In genomic region chr12:70783475-70784239, GRCm38 (mm10) we compare ENCODE assay signal across 10 mouse cellular contexts. TPM values are rescaled to one million over a fixed set of nuclear protein-coding genes. Genes with fewer than 3 reads are reported as not detected.
DNase-seq lines count a peak whose midpoint lies in the region; ATAC-seq and TF ChIP-seq lines count a peak whose summit lies in the region.
"Had no signal": no experiment of that assay in that cellular context is flagged by ENCODE, and none has a peak within 500 bp of the region (broad histone marks: within the 10 kb centered on the region; RNA-seq: fewer than 3 reads in every experiment).

No protein-coding gene starts in this region.

- H3K4me1 ChIP-seq in liver, embryonic 11.5 days (replicated peaks; ENCODE audit: control insufficient read depth, insufficient read depth, low read length), result no peaks in the 10 kb centered on the region
- H3K4me1 ChIP-seq in forebrain, embryonic 13.5 days, result peaks cover 15% of the 10 kb centered on the region
- peaks cover 16% of the 10 kb centered on the region for H3K4me1 ChIP-seq in lung, embryonic 15.5 days
- no peaks in the 10 kb centered on the region for H3K4me1 ChIP-seq in stomach, embryonic 16.5 days (ENCODE audit: control insufficient read depth, insufficient read depth, low read length)
- H3K4me1 ChIP-seq in thymus, adult 2 months (replicated peaks; ENCODE audit: control insufficient read depth, insufficient read depth, low read length), result no peaks in the 10 kb centered on the region
- H3K4me1 ChIP-seq: intestine, embryonic 15.5 days had no signal

- H3K36me3 ChIP-seq in liver, embryonic 11.5 days (ENCODE audit: control insufficient read depth, insufficient read depth, low read length), result no peaks in the 10 kb centered on the region
- H3K36me3 ChIP-seq in forebrain, embryonic 13.5 days (ENCODE audit: poor library complexity, severe bottlenecking), result no peaks in the 10 kb centered on the region
- no peaks in the 10 kb centered on the region for H3K36me3 ChIP-seq in lung, embryonic 15.5 days
- H3K36me3 ChIP-seq in stomach, embryonic 16.5 days (ENCODE audit: control insufficient read depth, insufficient read depth, low read length), result no peaks in the 10 kb centered on the region
- no peaks in the 10 kb centered on the region for H3K36me3 ChIP-seq in thymus, adult 2 months (ENCODE audit: control insufficient read depth, insufficient read depth, low read length)
- H3K36me3 ChIP-seq: intestine, embryonic 15.5 days had no signal

- no peaks in the 10 kb centered on the region for H3K9me3 ChIP-seq in liver, embryonic 11.5 days (ENCODE audit: control insufficient read depth, low read length)
- H3K9me3 ChIP-seq in forebrain, embryonic 13.5 days (replicated peaks), result no peaks in the 10 kb centered on the region
- H3K9me3 ChIP-seq in lung, embryonic 15.5 days, result no peaks in the 10 kb centered on the region
- H3K9me3 ChIP-seq in stomach, embryonic 16.5 days (replicated peaks; ENCODE audit: control insufficient read depth, low read length), result no peaks in the 10 kb centered on the region
- H3K9me3 ChIP-seq: intestine, embryonic 15.5 days had no signal

- DNase-seq in liver, embryonic 11.5 days (ENCODE audit: low spot score), result no peak
- no peak for DNase-seq in liver
- no peak for DNase-seq in layer of hippocampus, adult 8-10 months (ENCODE audit: low spot score in 2 of 2)
- DNase-seq in left cerebral cortex, adult 8-10 months (ENCODE audit: low spot score in 2 of 2), result no peak
- no peak for DNase-seq in thymus, adult 2 months

- 24% methylated on average over 22 of the region's 22 CpGs for WGBS in liver, embryonic 11.5 days
- 28% methylated on average over 22 of the region's 22 CpGs for WGBS in forebrain, embryonic 13.5 days
- WGBS in lung, embryonic 15.5 days, result 28% methylated on average over 22 of the region's 22 CpGs
- WGBS in stomach, embryonic 16.5 days, result 33% methylated on average over 22 of the region's 22 CpGs
- WGBS in thymus, adult 2 months, result 80% methylated on average over 22 of the region's 22 CpGs

- H3K27ac ChIP-seq in liver, embryonic 11.5 days (ENCODE audit: low read depth, low read length), result no peak overlapping the region
- H3K27ac ChIP-seq in forebrain, embryonic 13.5 days, result no peak overlapping the region
- H3K27ac ChIP-seq in lung, embryonic 15.5 days, result no peak overlapping the region
- H3K27ac ChIP-seq in stomach, embryonic 16.5 days (ENCODE audit: low read length), result no peak overlapping the region
- no peak overlapping the region for H3K27ac ChIP-seq in thymus, adult 2 months (ENCODE audit: control insufficient read depth, insufficient read depth, low read length)
- H3K27ac ChIP-seq: intestine, embryonic 15.5 days had no signal

- no peak overlapping the region for H3K9ac ChIP-seq in liver, embryonic 11.5 days (ENCODE audit: low read depth, low read length)
- peak overlapping the region; percentile 48; the same call in 1 of the 2 replicates for H3K9ac ChIP-seq in forebrain, embryonic 13.5 days
- no peak overlapping the region for H3K9ac ChIP-seq in lung, embryonic 15.5 days
- H3K9ac ChIP-seq in stomach, embryonic 16.5 days (ENCODE audit: low read length), result peak overlapping the region; percentile 48; the same call in 1 of the 2 replicates
- H3K9ac ChIP-seq: intestine, embryonic 15.5 days had no signal

- TF ChIP-seq CTCF in thymus, adult 2 months (IDR thresholded peaks at IDR 0.05; ENCODE audit: borderline replicate concordance, control insufficient read depth, extremely low read depth, insufficient read depth, low read length, poor library complexity), result no peak

- ATAC-seq in liver, embryonic 11.5 days (replicated peaks; ENCODE audit: low FRiP score), result no peak
- peak; percentile 43; the same call in 1 of the 2 replicates for ATAC-seq in forebrain, embryonic 13.5 days
- ATAC-seq in lung, embryonic 15.5 days (ENCODE audit: borderline replicate concordance, extremely low read depth, low FRiP score, low TSS enrichment), result peak; percentile 65; the same call in 1 of the 2 replicates
- no peak for ATAC-seq in stomach, embryonic 16.5 days (ENCODE audit: insufficient read depth, low FRiP score)
- ATAC-seq: intestine, embryonic 15.5 days; Patski had no signal

- no peaks in the 10 kb centered on the region for H3K27me3 ChIP-seq in liver, embryonic 11.5 days (replicated peaks; ENCODE audit: control insufficient read depth, insufficient read depth, low read length)
- no peaks in the 10 kb centered on the region for H3K27me3 ChIP-seq in forebrain, embryonic 13.5 days
- no peaks in the 10 kb centered on the region for H3K27me3 ChIP-seq in lung, embryonic 15.5 days
- no peaks in the 10 kb centered on the region; the same call in 1 of the 2 replicates for H3K27me3 ChIP-seq in stomach, embryonic 16.5 days (ENCODE audit: control insufficient read depth, insufficient read depth, low read length)
- H3K27me3 ChIP-seq in thymus, adult 2 months (ENCODE audit: control insufficient read depth, insufficient read depth, low read length), result no peaks in the 10 kb centered on the region
- H3K27me3 ChIP-seq: intestine, embryonic 15.5 days; Patski had no signal

- TF ChIP-seq POLR2A in thymus, adult 2 months (IDR thresholded peaks at IDR 0.05; ENCODE audit: control insufficient read depth, extremely low read depth, insufficient read depth, low read length, poor library complexity), result no peak

- H3K4me3 ChIP-seq in liver, embryonic 11.5 days (ENCODE audit: low read depth, low read length), result no peak overlapping the region
- H3K4me3 ChIP-seq in forebrain, embryonic 13.5 days, result peak overlapping the region; percentile 7; the same call in 1 of the 2 replicates
- no peak overlapping the region for H3K4me3 ChIP-seq in lung, embryonic 15.5 days
- no peak overlapping the region for H3K4me3 ChIP-seq in stomach, embryonic 16.5 days (replicated peaks; ENCODE audit: low read length)
- no peak overlapping the region for H3K4me3 ChIP-seq in thymus, adult 2 months (ENCODE audit: control insufficient read depth, insufficient read depth, low read length)
- H3K4me3 ChIP-seq: intestine, embryonic 15.5 days had no signal

- peak overlapping the region; percentile 23 for H3K4me2 ChIP-seq in liver, embryonic 11.5 days
- peak overlapping the region; percentile 37 for H3K4me2 ChIP-seq in forebrain, embryonic 13.5 days
- peak overlapping the region; percentile 6; the same call in 1 of the 2 replicates for H3K4me2 ChIP-seq in lung, embryonic 15.5 days
- H3K4me2 ChIP-seq in stomach, embryonic 16.5 days (ENCODE audit: low read depth, low read length), result no peak overlapping the region
- H3K4me2 ChIP-seq: intestine, embryonic 15.5 days had no signal

RNA-seq across cellular contexts. Expression of gene Frmd6, which starts 41.7 kb away (rescaled TPM):
- 9.7 and 9.9 TPM in 2 replicates for polyA plus RNA-seq in liver, embryonic 11.5 days (2014; fragmentation: Nextera tagmentation; extraction: Ambion mirVana)
- 6.4 and 6.8 TPM in 2 replicates for polyA plus RNA-seq in forebrain, embryonic 13.5 days (2015; fragmentation: Nextera tagmentation; extraction: Ambion mirVana)
- polyA plus RNA-seq in lung, embryonic 15.5 days (2015; fragmentation: Nextera tagmentation; extraction: Ambion mirVana), result 33.5 and 34.9 TPM in 2 replicates
- polyA plus RNA-seq in stomach, embryonic 16.5 days (2015; fragmentation: Nextera tagmentation; extraction: Ambion mirVana), result 35.9 and 39.7 TPM in 2 replicates
- total RNA-seq in layer of hippocampus, adult 8-10 months (2022), result 10 to 100 TPM; 17.7 to 24.5 (median 21.4) TPM
- 10 to 100 TPM; 31.3 to 40.3 (median 37.5) TPM for total RNA-seq in left cerebral cortex, adult 8-10 months (2022)
- 21.2 and 22.2 TPM in 2 replicates for polyA plus RNA-seq in thymus, adult 2 months (2012; rRNA removed)

Comparison
In these comparisons a context has a peak if more than half of its experiments do, and no peak if none do; other contexts are left out.
1. ATAC-seq: peak in forebrain, embryonic 13.5 days (single experiment) and lung, embryonic 15.5 days (single experiment); none in liver, embryonic 11.5 days (single experiment) and stomach, embryonic 16.5 days (single experiment).
2. H3K9ac ChIP-seq: peak in forebrain, embryonic 13.5 days (single experiment) and stomach, embryonic 16.5 days (single experiment); none in liver, embryonic 11.5 days (single experiment) and lung, embryonic 15.5 days (single experiment).